Comparison of ENCODE assay signal across 26 mouse cellular contexts in genomic region chr15:100367119-100367518, GRCm38 (mm10). TPM values are rescaled to one million over a fixed set of nuclear protein-coding genes. Genes with fewer than 3 reads are reported as not detected.
DNase-seq lines count a peak whose midpoint lies in the region; ATAC-seq and TF ChIP-seq lines count a peak whose summit lies in the region.
"Had no signal": no experiment of that assay in that cellular context is flagged by ENCODE, and none has a peak within 500 bp of the region (broad histone marks: within the 10 kb centered on the region; RNA-seq: fewer than 3 reads in every experiment).

No protein-coding gene starts in this region.

- H3K9me3 ChIP-seq in neural tube, embryonic 15.5 days (replicated peaks) = no peaks in the 10 kb centered on the region
- H3K9me3 ChIP-seq in ES-E14 (ENCODE audit: control insufficient read depth, insufficient read depth, low read depth, low read length) = no peaks in the 10 kb centered on the region
- H3K9me3 ChIP-seq: embryonic facial prominence, embryonic 10.5 days; embryonic facial prominence, embryonic 12.5 days; forebrain, embryonic 13.5 days had no signal

- H3K4me3 ChIP-seq in neural tube, embryonic 15.5 days (replicated peaks) = no peak overlapping the region
- no peak overlapping the region for H3K4me3 ChIP-seq in ES-E14 (ENCODE audit: insufficient read depth in 1 of 2, low read depth in 1 of 2, low read length in 2 of 2, poor library complexity in 1 of 2, severe bottlenecking in 1 of 2)
- H3K4me3 ChIP-seq: embryonic facial prominence, embryonic 10.5 days; embryonic facial prominence, embryonic 12.5 days; forebrain, embryonic 13.5 days had no signal

- no peak overlapping the region for H3K4me2 ChIP-seq in neural tube, embryonic 15.5 days
- H3K4me2 ChIP-seq: embryonic facial prominence, embryonic 12.5 days; forebrain, embryonic 13.5 days had no signal

- 42% methylated on average over 7 of the region's 7 CpGs for WGBS in neural tube, embryonic 15.5 days

- in situ Hi-C loops in ES-E14 (cut with MboI; ENCODE audit: low sequenced_read_pairs in 2 of 2, unreplicated experiment in 2 of 2) = no loop called here

- H3K27me3 ChIP-seq in neural tube, embryonic 15.5 days (replicated peaks) = no peaks in the 10 kb centered on the region
- H3K27me3 ChIP-seq: embryonic facial prominence, embryonic 12.5 days; forebrain, embryonic 13.5 days; Patski had no signal

- no peak overlapping the region for H3K27ac ChIP-seq in neural tube, embryonic 15.5 days (replicated peaks)
- H3K27ac ChIP-seq in ES-E14 (ENCODE audit: insufficient read depth, low read depth, low read length, poor library complexity, severe bottlenecking) = no peak overlapping the region
- H3K27ac ChIP-seq: embryonic facial prominence, embryonic 10.5 days; embryonic facial prominence, embryonic 12.5 days; forebrain, embryonic 13.5 days had no signal

- 0 out of 2 replicates have a peak, but pooled peaks have one; percentile 41 for ATAC-seq in neural tube, embryonic 15.5 days (ENCODE audit: low FRiP score)
- ATAC-seq: activated CD4-positive, CD25-positive, alpha-beta regulatory T cell, adult 4 months; forebrain, embryonic 13.5 days; forebrain, embryonic 16.5 days; Patski had no signal

- no peaks in the 10 kb centered on the region for H3K36me3 ChIP-seq in neural tube, embryonic 15.5 days
- no peaks in the 10 kb centered on the region for H3K36me3 ChIP-seq in ES-E14 (ENCODE audit: control insufficient read depth, insufficient read depth, low read length, poor library complexity, severe bottlenecking)
- H3K36me3 ChIP-seq: embryonic facial prominence, embryonic 10.5 days; embryonic facial prominence, embryonic 12.5 days had no signal

- no peak for DNase-seq in neural tube, embryonic 10.5 days (ENCODE audit: extremely low spot score, low spot score)
- DNase-seq in ES-E14 (ENCODE audit: low read depth, low spot score) = no peak
- no peak for DNase-seq in ovary, postnatal 14 days (ENCODE audit: low spot score)
- no peak for DNase-seq in right cerebral cortex, adult 2 months (ENCODE audit: low spot score in 2 of 2)
- DNase-seq: adrenal gland, adult 8-10 months; adrenal gland, postnatal 14 days; adrenal gland, postnatal 36 days; cerebellum, adult 11-12 months; cerebellum, adult 2 months; cerebellum, adult 9-10 months; cerebellum, postnatal 10 days; cerebellum, postnatal 25 days had no signal

- peaks cover 8% of the 10 kb centered on the region for H3K4me1 ChIP-seq in neural tube, embryonic 15.5 days
- no peaks in the 10 kb centered on the region for H3K4me1 ChIP-seq in ES-E14 (ENCODE audit: control insufficient read depth in 2 of 2, insufficient read depth in 2 of 2, low read length in 2 of 2, poor library complexity in 1 of 2)
- H3K4me1 ChIP-seq: forebrain, embryonic 13.5 days had no signal

- H3K9ac ChIP-seq in neural tube, embryonic 15.5 days (replicated peaks) = no peak overlapping the region
- H3K9ac ChIP-seq in ES-E14 (ENCODE audit: insufficient read depth, low read depth, low read length, poor library complexity, severe bottlenecking) = no peak overlapping the region
- H3K9ac ChIP-seq: embryonic facial prominence, embryonic 12.5 days; forebrain, embryonic 13.5 days had no signal

TF ChIP-seq in ES-E14, 5 proteins besides CTCF, POLR2A, EP300 and RAD21:
- TF ChIP-seq MAFK (IDR thresholded peaks at IDR 0.05; ENCODE audit: insufficient read depth, low read depth, low read length) (peak; percentile 82), HCFC1 (IDR thresholded peaks at IDR 0.05; ENCODE audit: borderline replicate concordance, insufficient read depth, low read length) (no peak), CHD2 (IDR thresholded peaks at IDR 0.05; ENCODE audit: low read depth, low read length) (no peak), ZC3H11A (IDR thresholded peaks at IDR 0.05; ENCODE audit: borderline replicate concordance, low read depth, low read length) (no peak)
TF ChIP-seq in ES-E14: peak in this region for 1.

RNA-seq across cellular contexts. Expression of gene Higd1c, which starts 2.8 kb away (rescaled TPM):
- 1.8 TPM in 1 of 2 replicates, not detected in the other for polyA plus RNA-seq in neural tube, embryonic 15.5 days (2015; fragmentation: Nextera tagmentation; extraction: Ambion mirVana)
- not detected in 2 replicates for total RNA-seq in ES-E14 (2012; rRNA removed)
- total RNA-seq: adrenal gland, adult 18-20 months; adrenal gland, postnatal 14 days; adrenal gland, postnatal 36 days; MEL had no signal
- polyA plus RNA-seq: activated CD4-positive, CD25-positive, alpha-beta regulatory T cell, adult 4 months; C2C12; cerebellum, adult 2 months; cortical plate, adult 2 months; embryonic facial prominence, embryonic 10.5 days; embryonic facial prominence, embryonic 12.5 days; embryonic facial prominence, embryonic 14.5 days; forebrain, embryonic 11.5 days; forebrain, embryonic 13.5 days; forebrain, embryonic 16.5 days; frontal cortex, adult 2 months; Patski had no signal

RNA-seq across cellular contexts. Expression of gene Mettl7a2, which starts 14.1 kb away (rescaled TPM):
- not detected in 2 replicates for polyA plus RNA-seq in neural tube, embryonic 15.5 days (2015; fragmentation: Nextera tagmentation; extraction: Ambion mirVana)
- 1.4 and 5.1 TPM in 2 replicates for total RNA-seq in ES-E14 (2012; rRNA removed)
- total RNA-seq: MEL had no signal
- polyA plus RNA-seq: activated CD4-positive, CD25-positive, alpha-beta regulatory T cell, adult 4 months; C2C12; cerebellum, adult 2 months; cortical plate, adult 2 months; embryonic facial prominence, embryonic 10.5 days; embryonic facial prominence, embryonic 12.5 days; embryonic facial prominence, embryonic 14.5 days; forebrain, embryonic 11.5 days; forebrain, embryonic 13.5 days; forebrain, embryonic 16.5 days; frontal cortex, adult 2 months had no signal

RNA-seq across cellular contexts. Expression of gene Methig1, which starts 14.2 kb away (rescaled TPM):
- polyA plus RNA-seq in neural tube, embryonic 15.5 days (2015; fragmentation: Nextera tagmentation; extraction: Ambion mirVana) = 1.1 and 1.7 TPM in 2 replicates
- total RNA-seq in ES-E14 (2012; rRNA removed) = 0.37 and 0.54 TPM in 2 replicates
- total RNA-seq: MEL had no signal
- polyA plus RNA-seq: activated CD4-positive, CD25-positive, alpha-beta regulatory T cell, adult 4 months; C2C12; cerebellum, adult 2 months; cortical plate, adult 2 months; embryonic facial prominence, embryonic 10.5 days; embryonic facial prominence, embryonic 14.5 days; forebrain, embryonic 11.5 days; forebrain, embryonic 13.5 days; forebrain, embryonic 16.5 days; frontal cortex, adult 2 months had no signal

RNA-seq across cellular contexts. Expression of gene Mettl7a3, which starts 32.4 kb away (rescaled TPM):
- polyA plus RNA-seq in neural tube, embryonic 15.5 days (2015; fragmentation: Nextera tagmentation; extraction: Ambion mirVana) = 0.32 and 0.64 TPM in 2 replicates
- 0.49 and 1.3 TPM in 2 replicates for total RNA-seq in ES-E14 (2012; rRNA removed)
- total RNA-seq: adrenal gland, postnatal 14 days; adrenal gland, postnatal 36 days had no signal
- polyA plus RNA-seq: activated CD4-positive, CD25-positive, alpha-beta regulatory T cell, adult 4 months; C2C12; embryonic facial prominence, embryonic 10.5 days; forebrain, embryonic 11.5 days; forebrain, embryonic 13.5 days; forebrain, embryonic 16.5 days had no signal

RNA-seq across cellular contexts. Expression of gene Gm5475, which starts 54.8 kb away (rescaled TPM):
- 0.08 and 0.23 TPM in 2 replicates for polyA plus RNA-seq in neural tube, embryonic 15.5 days (2015; fragmentation: Nextera tagmentation; extraction: Ambion mirVana)
- total RNA-seq in ES-E14 (2012; rRNA removed) = 0.11 TPM in 1 of 2 replicates, not detected in the other
- total RNA-seq: adrenal gland, adult 18-20 months; adrenal gland, postnatal 36 days had no signal
- polyA plus RNA-seq: cerebellum, adult 2 months; embryonic facial prominence, embryonic 10.5 days; embryonic facial prominence, embryonic 14.5 days; forebrain, embryonic 11.5 days; forebrain, embryonic 13.5 days had no signal
